Mouse (Mus musculus): ENCODE measurements around the gene Bmpr1b.

The Bmpr1b gene

DNA sequence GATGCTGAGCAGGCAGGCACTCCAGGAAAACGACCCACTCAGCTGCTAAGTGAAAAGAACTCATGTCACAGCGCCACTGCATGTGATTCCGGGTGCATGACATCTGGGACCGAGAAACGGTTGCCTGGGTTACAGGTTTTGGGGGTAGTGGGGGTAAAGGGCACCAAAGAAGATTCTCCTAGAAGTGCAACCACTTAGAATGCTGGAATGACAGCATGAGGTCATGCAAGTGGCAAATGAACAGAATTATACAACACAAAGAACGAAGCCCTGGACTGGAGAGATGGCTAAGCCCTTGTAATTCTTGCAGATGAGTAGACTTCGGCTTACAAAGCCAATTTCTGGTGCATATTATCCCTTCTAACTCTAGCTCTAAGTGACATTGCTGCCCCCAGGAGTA is 184.7 kb downstream of the Bmpr1b start:
- DNase-seq = no peak

DNA sequence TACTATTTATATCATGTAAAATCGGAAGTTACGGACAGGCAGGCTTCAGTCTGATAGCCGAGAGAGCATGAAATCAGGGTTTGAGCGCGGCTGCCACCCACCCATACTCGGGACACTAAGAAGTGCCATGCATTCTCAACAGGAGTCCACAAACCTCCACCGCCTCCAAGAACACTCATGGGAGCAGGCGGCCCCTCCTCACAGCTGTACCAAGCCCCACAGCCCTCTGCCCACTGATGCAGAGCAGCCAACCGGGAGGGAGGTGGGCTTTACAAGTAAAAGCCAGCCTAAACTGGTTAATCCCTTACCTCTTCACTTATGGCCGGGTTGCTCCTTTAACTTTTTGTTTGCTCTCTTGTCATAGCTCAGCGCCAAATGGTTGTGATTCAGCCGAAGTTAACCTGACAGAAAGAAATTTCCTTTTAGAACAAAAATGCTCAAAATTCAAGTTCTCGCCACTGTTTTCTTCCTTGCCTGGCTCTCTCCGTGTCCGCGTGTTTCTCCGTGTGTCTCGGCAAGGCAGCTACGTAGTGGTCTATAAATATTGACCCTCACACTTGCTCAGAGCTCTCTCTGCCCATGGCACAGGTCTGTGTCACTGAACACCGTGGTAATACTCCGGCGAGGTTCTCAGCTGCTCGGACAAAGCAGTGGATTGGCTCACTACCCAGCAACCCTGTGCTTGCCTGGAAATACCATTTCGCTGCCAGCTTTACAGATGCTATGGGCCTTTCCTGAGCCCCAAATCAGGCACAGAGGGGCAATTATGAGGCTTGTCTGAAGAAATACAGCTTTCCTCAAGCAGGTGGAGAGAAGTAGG is 187.4 kb downstream of the Bmpr1b start:
- peak; percentile 23 to 34 for DNase-seq

DNA sequence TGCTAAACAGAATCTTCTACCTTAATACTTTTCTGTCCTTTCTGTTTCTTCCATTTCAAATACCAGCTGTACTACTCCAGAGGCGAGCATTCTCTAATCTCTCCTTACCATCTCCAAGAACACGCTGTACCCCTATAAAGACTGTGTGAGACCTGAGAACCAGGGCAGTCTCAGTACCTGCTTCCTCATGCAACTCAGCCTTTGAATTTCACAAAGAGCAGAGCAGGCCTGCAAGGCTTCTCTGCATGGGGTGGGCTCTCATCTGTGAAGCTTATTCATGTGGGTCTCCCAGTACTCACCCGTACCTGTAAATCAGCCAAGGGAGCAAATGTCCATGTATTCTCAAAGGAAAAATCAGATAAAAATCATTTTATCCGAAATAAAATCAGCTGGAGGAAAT is 203.0 kb downstream of the Bmpr1b start:
- DNase-seq = no peak

DNA sequence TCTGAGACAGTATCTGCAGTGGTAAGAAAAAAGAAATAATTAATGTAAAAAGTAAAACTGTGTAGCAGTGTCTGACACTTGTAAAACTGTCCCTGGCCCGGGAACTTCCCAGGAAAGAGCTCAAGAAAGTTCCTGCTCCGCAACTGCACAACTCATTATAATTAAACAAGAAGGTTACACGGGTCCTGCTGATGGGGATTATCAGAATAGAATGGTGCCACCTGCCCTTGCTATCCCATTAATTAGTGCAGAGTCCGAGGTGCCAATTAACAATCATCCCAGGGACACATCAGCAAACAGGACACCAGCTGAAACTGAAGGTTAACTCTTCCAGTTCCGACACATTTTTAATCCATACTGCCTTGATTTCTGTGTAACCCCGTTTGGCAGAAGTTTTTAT is 216.3 kb downstream of the Bmpr1b start:
- no peak for DNase-seq

GRCm38 (mm10) chr3:141950642-141951041 is 218.6 kb downstream of the Bmpr1b start:
- DNase-seq = no peak

GRCm38 (mm10) chr3:141948506-141948905 is 220.7 kb downstream of the Bmpr1b start:
- no peak for DNase-seq

DNA sequence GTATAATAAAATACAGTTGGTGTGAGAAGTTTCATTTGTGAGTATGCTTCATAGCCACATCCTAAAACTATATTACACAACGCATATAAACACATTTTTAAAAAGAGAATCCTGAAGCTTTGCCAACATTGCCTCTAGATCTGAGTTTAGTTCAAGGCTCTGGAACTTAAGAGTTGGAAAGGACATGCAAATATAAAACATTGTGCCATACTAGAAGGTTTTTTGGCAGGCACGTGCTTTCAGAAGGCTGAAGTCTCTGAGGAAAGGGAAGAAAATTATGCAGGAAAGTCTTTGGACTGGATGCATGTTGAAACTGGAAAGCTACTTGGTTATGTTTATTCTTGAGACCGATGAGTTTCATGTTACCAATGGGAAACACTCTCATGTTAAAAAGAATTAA is 221.1 kb downstream of the Bmpr1b start:
- no peak for DNase-seq

GRCm38 (mm10) chr3:141946846-141947245 is 222.4 kb downstream of the Bmpr1b start:
- no peak for DNase-seq

- DNase-seq = no peak
Measured at GRCm38 (mm10) chr3:141943317-141943742, 225.9 kb downstream of the Bmpr1b start.

- no peak for DNase-seq
Measured at GRCm38 (mm10) chr3:141940207-141940606, 229.0 kb downstream of the Bmpr1b start.

DNA sequence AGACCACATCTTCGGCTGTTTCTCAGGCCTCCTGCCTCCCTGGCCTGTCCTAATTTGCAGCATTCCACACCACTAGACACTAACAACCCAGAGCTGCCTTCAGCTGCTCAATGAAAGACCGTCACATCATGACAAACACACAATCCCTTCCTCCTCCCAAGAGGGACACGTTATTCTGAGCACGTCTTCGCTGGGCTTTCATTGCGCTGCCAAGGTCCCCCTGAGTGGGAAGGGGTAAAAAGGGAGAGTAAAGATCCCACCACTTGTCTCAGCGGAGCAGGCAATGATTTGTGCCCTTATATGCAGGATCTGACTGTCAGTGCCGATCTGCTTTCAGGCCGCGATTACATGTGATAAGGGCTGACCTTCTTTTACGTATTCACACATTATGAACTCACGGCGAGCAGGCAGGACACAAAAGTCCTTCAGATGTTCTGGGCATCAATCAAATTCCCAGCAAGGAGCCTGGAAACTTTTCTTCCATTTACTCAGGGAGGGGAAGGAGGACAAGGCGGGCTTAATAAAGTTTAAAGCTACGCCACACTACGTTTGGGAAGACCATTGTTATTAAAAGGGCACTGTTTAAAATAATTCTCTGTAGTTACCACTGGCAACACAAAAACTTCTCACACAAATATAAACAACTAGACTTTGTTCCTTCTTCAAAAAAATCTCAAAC is 232.5 kb downstream of the Bmpr1b start:
- DNase-seq = no peak

DNA sequence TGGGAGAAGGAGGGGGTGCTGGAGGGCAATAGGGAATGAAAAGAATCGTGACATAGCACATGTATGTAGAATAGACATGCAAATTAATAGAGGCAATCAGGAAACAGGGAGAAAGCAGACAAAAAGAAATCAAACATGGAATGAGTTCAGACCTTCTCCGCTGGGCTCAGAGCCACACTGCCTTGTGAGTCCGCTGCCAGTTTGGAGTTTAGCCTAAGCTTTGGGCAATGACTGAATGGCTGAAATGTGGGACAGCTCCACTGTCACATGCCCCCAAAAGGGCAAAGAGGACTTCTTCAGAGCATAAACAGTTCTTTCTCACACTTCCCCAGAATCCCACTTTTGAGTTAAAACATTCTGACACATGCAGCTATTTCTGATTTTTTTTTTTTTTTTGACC is 236.3 kb downstream of the Bmpr1b start:
- DNase-seq = peak in 1 of 2 experiments; percentile 33

- DNase-seq = peak in 1 of 2 experiments; percentile 6
Measured at GRCm38 (mm10) chr3:141931372-141932092, 237.7 kb downstream of the Bmpr1b start.

GRCm38 (mm10) chr3:141923442-141923841 is 245.8 kb downstream of the Bmpr1b start:
- DNase-seq = no peak

DNA sequence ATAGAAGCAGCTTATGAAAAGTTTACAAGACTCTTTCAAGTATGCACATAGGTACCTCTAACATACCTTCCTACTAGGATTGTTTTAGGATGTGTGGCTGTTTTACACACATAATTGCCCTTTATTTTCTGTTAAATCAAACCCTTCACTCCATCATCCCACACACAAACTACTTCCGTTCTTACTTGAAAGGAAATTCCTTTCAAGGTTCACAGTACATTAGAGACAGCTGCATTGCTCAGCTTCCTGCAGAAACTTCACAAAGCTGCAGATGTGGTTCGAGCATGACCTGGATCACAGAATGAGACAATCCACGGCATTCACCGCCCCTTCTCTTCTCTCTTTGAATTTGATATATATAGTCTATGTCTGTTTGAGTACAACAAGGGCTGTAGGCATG is 248.1 kb downstream of the Bmpr1b start:
- DNase-seq = no peak

DNA sequence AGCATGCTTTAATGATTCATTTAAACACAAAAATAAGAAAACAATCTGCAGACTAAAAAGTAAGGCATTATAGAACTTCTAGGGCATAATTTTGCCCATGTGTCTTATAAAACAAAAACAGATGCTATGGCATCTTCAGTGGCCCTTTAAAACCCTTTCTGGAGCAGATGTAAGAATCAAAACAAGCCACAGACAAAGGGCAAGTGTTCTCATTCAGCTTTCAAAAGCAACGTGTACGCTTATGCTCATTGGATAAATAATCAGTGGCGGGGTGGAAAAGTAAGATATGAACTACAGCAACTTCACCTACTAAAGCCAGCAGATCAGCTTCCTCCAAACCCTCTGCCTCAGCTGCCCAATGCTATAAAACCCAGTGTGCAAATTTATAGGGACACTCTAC is 249.6 kb downstream of the Bmpr1b start:
- no peak for DNase-seq

- no peak for DNase-seq
Measured at GRCm38 (mm10) chr3:141917166-141917565, 252.1 kb downstream of the Bmpr1b start.

DNA sequence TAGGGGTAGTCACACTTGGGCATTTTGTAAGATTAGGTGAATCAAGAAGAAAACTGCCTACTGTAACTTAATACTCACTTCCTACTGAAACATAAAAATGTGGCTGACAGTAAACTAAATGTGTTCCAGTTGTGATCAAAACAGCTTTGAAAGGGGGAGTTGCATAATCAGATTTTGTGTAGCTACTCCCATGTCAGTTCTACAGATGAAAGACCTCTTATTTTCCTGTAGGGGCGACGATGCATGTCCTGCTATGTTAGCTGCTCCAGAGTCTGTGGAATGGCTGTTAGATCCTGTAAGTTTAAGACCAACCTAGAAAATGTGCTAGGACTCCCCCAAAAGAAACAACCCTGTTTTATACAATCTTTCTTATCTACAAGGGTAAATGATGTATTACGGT is 253.2 kb downstream of the Bmpr1b start:
- DNase-seq = no peak

DNA sequence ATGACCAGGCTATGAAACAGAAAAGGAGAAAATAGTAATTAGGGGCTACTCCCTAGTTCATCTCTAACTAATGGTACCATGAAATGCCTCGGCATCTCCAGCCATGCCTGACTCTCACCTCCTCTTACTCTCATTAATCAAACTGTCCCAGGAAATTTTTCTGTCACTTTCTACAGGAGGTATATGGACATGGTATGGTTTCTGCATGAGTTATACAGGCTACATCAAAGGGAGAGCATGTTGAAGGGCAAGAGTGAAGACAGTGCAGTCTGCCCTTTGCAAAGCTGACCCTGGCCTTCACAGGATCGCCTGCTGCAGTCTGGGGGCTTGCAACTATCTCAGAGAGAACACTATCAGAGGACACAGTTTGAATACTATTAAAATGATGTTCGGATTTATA is 254.6 kb downstream of the Bmpr1b start:
- no peak for DNase-seq

- DNase-seq = no peak
Measured at GRCm38 (mm10) chr3:141909136-141909535, 260.1 kb downstream of the Bmpr1b start.

DNA sequence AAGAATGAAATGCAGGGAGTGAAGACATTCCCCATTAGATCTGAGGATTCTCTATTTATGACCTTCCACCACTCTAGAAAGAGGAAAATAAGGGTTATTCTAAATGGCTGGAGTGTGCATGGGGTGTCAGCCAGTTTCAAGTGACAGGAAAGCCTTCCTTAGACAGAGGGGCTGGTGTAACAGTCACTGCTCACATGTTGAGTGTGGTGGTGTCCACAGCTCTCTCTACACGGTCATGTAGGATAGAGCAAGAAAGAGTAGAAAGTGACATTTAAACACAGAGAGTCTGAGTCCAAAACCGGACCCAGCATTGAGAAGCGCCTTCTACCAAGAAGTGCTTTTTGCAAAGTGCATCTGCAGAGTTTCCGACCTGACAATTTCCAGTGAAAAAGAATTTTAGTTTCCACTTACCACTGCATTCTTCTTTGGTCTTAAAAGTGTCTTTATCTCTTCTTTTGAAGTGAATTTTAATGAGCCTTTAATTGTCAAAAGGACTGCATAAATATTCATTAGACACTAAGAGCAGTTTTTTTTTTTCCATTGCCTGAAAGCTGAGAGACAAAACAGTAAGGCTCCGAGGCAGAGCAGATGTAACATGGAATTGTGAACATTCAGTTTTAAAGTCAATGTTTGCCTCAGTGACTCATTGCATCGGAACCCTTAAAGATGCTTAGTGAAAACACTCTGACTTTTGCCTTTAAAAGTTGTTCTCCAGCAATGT is 263.2 kb downstream of the Bmpr1b start:
- no peak for DNase-seq

DNA sequence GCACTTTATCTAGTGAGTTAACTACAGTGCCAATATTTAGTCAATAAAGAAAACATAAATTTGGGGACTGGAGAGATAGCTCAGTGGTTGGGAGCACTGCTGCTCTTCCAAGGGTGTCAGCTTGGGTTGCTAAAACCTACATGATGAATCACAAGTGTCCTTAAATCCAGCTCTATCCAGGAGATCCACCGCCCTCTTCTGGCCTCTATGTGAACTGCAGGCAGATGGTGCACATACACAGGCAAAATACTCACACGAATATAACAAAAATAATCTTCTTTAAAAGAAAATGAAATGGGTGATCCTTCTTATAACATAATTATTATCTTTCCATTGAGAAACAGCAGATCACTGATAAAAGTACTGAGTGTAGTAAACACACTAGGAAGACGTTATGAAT is 268.9 kb downstream of the Bmpr1b start:
- no peak for DNase-seq

GRCm38 (mm10) chr3:141899521-141899920 is 269.7 kb downstream of the Bmpr1b start:
- DNase-seq = no peak
